Mouse (Mus musculus): ENCODE data around the gene Cfl1. TPM values are rescaled to one million over a fixed set of nuclear protein-coding genes. Genes with fewer than 3 reads are reported as not detected.

The Cfl1 gene
- polyA plus RNA-seq, 1 experiment from 2014 or later, result 2,930 TPM

DNA sequence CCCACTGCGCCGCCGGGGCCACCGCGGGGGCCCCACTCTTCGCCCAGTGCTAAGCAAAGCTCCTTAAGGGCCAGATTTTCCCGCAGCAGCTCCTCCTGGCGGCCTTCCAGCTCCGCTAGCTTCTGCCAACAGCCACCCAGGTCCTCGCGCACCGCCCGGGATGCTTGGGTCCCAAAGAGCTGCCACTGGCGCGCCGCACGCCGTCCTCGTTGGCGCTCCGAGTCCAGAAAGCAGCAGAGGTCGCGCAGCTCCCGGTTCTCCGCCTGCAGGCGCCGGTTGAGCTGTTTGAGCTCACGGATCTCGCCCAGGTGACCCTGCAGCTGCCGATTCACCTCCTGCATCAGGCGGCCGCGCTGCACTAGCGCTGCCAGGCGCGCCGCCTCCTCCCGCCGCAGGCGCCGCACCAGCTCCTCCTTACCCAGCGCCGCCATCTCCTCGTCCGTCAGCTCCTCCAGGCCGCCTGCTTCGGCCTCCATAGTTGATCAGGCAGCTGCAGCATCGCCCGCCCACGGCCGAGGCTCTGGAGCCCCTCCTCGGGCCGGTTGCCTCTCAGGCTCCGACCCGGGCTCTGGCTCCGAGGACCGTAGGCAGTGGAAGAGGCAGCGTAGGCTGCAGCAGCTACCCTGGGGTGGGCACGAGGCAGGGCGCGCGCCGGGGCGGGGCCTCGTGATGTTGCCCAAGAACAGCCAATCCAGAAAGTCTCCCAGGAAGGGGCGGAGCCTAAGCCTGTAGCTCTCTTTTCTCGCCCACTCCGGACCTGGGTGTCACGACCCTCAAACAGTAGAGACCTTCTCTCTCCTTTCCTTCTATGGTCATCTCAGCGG lies 33.1 kb upstream of the Cfl1 start:
- Histone ChIP-seq H3K9me3 (replicated peaks) (no peaks in the 10 kb centered on the region), H3K4me1 (peaks cover 59% of the 10 kb centered on the region), H3K9ac (peak overlapping the region; percentile 82), H3K27ac (peak overlapping the region; percentile 92), H3K4me3 (replicated peaks) (peak overlapping the region; percentile 68), H3K27me3 (0 out of 2 replicates have a peak, but pooled peaks cover 2% of the 10 kb centered on the region), H3K36me3 (peaks cover 18% of the 10 kb centered on the region), H3K4me2 (peak overlapping the region; percentile 95)
- ATAC-seq (replicated peaks; ENCODE audit: low FRiP score), result peak; percentile 90
- WGBS, result under 1% methylated on average over 67 of the region's 70 CpGs

DNA sequence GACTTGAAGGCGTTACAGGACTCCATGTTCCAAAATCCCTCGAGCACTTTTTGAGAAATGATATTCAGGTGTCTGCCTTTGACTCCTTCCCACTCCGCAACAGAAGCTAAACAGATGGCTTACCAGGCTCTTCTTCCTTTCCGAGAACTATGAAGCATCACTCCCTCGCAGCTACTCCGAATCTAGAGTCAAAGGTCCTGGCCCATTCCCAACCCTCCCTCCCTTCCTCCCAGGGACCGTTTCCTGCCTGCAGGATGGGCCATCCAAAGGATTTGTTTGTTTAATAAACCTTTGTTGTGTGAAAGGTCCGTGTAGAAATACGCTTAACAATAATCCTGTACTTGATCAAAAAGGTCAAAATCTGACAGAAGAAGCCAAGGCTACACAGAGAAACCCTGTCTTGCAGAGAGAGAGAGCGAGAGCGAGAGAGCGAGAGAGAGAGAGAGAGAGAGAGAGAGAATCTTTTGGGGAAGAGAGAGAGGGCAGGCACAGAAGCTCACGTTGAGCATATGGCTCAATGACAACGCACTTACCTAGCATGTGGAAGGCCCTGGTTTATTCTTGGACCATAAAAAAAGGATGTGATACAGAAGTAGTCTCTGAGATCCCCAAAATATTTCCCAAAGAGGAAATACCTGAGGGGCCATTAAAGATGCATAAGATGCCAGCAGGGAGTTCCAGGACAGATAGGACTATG lies 32.4 kb upstream of the Cfl1 start, which contains the start of gene Ccdc85b:
Gene Ccdc85b, minus strand, starts transcription at position 149 of the 697 bp plus-strand sequence.
- Histone ChIP-seq H3K36me3 (peaks cover 25% of the 10 kb centered on the region), H3K27ac (peak within 1 kb of the TSS; percentile 92), H3K9ac (peak within 1 kb of the TSS; percentile 82), H3K4me2 (peak within 1 kb of the TSS; percentile 95), H3K27me3 (0 out of 2 replicates have a peak, but pooled peaks cover 2% of the 10 kb centered on the region), H3K4me1 (peaks cover 59% of the 10 kb centered on the region), H3K4me3 (replicated peaks) (peak within 1 kb of the TSS; percentile 68), H3K9me3 (replicated peaks) (no peaks in the 10 kb centered on the region)
- WGBS, result 15% methylated on average over 14 of the region's 14 CpGs
- ATAC-seq (replicated peaks; ENCODE audit: low FRiP score), result peak; percentile 11; the same call in 1 of the 2 replicates

- Histone ChIP-seq H3K9ac (no peak overlapping the region), H3K27ac (0 out of 2 replicates have a peak overlapping the region, but pooled peaks have one; percentile 14), H3K4me3 (replicated peaks) (no peak overlapping the region), H3K4me2 (no peak overlapping the region), H3K9me3 (replicated peaks) (no peaks in the 10 kb centered on the region), H3K4me1 (peaks cover 61% of the 10 kb centered on the region), H3K27me3 (0 out of 2 replicates have a peak, but pooled peaks cover 2% of the 10 kb centered on the region), H3K36me3 (peaks cover 32% of the 10 kb centered on the region)
- WGBS, result 74% methylated on average over 7 of the region's 7 CpGs
- ATAC-seq (replicated peaks; ENCODE audit: low FRiP score), result no peak
Observed at GRCm38 (mm10) chr19:5459019-5459418, 31.2 kb upstream of the Cfl1 start.

DNA sequence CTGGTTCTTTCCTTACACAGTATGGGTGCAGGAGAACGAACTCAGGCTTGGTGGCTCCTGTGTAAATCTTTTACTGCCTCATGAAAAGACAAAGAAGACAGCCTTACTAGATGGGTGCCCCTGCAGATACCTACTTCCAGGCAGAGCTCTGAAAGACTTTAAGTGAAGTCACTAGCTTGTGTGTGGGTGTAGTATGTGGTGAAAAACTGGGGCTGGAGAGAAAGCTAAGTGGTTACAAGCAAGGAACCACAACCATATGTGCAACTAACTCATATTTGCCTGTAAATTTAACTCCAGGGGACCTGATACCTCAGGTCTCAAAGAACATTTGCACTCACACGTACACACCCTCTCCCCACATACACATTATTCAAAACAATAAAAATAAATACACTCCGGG lies 30.4 kb upstream of the Cfl1 start:
- Histone ChIP-seq H3K4me2 (peak overlapping the region; percentile 80), H3K9me3 (replicated peaks) (no peaks in the 10 kb centered on the region), H3K4me1 (peaks cover 58% of the 10 kb centered on the region), H3K36me3 (peaks cover 32% of the 10 kb centered on the region), H3K27ac (peak overlapping the region; percentile 71; the same call in 1 of the 2 replicates), H3K9ac (peak overlapping the region; percentile 70), H3K27me3 (0 out of 2 replicates have a peak, but pooled peaks cover 2% of the 10 kb centered on the region), H3K4me3 (replicated peaks) (peak overlapping the region; percentile 69)
- 27% methylated on average over 3 of the region's 3 CpGs for WGBS
- ATAC-seq (replicated peaks; ENCODE audit: low FRiP score), result no peak

DNA sequence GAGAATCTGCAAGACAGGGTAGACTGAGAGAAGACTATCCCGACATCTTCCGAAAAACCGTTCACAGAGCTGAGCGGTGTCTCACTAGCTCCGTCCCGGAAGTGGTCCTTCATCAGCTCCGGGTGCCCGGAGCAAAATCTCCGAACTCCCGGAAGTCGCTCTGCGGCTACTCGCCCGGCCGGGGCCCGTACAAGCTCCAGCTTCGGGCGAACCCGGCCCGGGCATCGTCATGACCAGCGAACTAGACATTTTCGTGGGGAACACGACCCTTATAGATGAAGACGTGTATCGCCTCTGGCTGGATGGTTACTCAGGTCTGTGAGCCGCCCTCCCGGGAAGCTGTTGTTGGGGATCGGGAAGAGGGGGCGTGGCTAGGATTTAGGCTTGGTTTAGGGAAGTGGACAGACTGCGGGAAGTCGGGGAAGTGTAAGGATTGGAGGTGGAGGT lies 29.8 kb upstream of the Cfl1 start, which contains the start of gene Fibp:
Gene Fibp, plus strand, starts transcription at position 151 of the 447 bp plus-strand sequence.
- peaks cover 38% of the 10 kb centered on the region for H3K36me3 ChIP-seq
- peak; percentile 43 for ATAC-seq (replicated peaks; ENCODE audit: low FRiP score)
- WGBS, result under 1% methylated on average over 32 of the region's 32 CpGs

GRCm38 (mm10) chr19:5461411-5461810 lies 28.8 kb upstream of the Cfl1 start:
- Histone ChIP-seq H3K4me3 (replicated peaks) (peak overlapping the region; percentile 69), H3K9me3 (replicated peaks) (no peaks in the 10 kb centered on the region), H3K27ac (no peak overlapping the region), H3K9ac (peak overlapping the region; percentile 70), H3K27me3 (0 out of 2 replicates have a peak, but pooled peaks cover 2% of the 10 kb centered on the region), H3K4me2 (peak overlapping the region; percentile 80), H3K36me3 (peaks cover 47% of the 10 kb centered on the region), H3K4me1 (peaks cover 43% of the 10 kb centered on the region)
- WGBS, result 89% methylated on average over 6 of the region's 6 CpGs
- ATAC-seq (replicated peaks; ENCODE audit: low FRiP score), result no peak

More for the DNA sequence above, 29.8 kb upstream of the Cfl1 start, which contains the start of gene Fibp:
- peak within 1 kb of the TSS; percentile 80 for H3K4me2 ChIP-seq
- 0 out of 2 replicates have a peak, but pooled peaks cover 2% of the 10 kb centered on the region for H3K27me3 ChIP-seq
- H3K9ac ChIP-seq, result peak within 1 kb of the TSS; percentile 70
- H3K4me1 ChIP-seq, result peaks cover 53% of the 10 kb centered on the region
- H3K9me3 ChIP-seq (replicated peaks), result no peaks in the 10 kb centered on the region
- H3K4me3 ChIP-seq (replicated peaks), result peak within 1 kb of the TSS; percentile 69
- H3K27ac ChIP-seq, result peak within 1 kb of the TSS; percentile 71

DNA sequence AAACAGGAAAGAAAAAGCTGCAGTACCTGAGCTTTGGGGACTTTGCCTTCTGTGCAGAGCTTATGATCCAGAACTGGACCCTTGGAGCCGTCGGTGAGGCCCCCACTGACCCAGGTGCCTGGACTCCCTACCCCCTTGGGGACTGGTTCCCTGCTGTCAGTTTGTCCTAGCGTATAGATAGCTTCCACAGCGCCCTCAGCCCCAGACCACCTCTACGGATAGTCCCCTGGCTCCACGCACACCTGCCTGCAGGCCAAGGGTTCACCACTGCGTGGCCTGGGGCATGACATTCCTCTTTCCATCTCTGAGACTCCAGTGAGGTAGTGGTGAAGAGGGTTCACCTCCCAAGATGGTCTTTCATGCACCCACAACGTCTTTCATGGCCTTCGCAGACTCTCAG lies 27.0 kb upstream of the Cfl1 start:
- no peak for ATAC-seq (replicated peaks; ENCODE audit: low FRiP score)
- 0 out of 2 replicates have a peak, but pooled peaks cover 2% of the 10 kb centered on the region for H3K27me3 ChIP-seq
- no peak overlapping the region for H3K4me3 ChIP-seq (replicated peaks)
- peaks cover 31% of the 10 kb centered on the region for H3K4me1 ChIP-seq
- no peak overlapping the region for H3K4me2 ChIP-seq
- H3K27ac ChIP-seq, result no peak overlapping the region; the same call in 1 of the 2 replicates
- H3K9ac ChIP-seq, result no peak overlapping the region
- H3K9me3 ChIP-seq (replicated peaks), result no peaks in the 10 kb centered on the region
- H3K36me3 ChIP-seq, result peaks cover 63% of the 10 kb centered on the region
- WGBS, result 88% methylated on average over 9 of the region's 9 CpGs

GRCm38 (mm10) chr19:5463791-5464562 lies 26.3 kb upstream of the Cfl1 start:
- peak overlapping the region; percentile 38; the same call in 1 of the 2 replicates for H3K9ac ChIP-seq
- H3K4me3 ChIP-seq (replicated peaks), result peak overlapping the region; percentile 28
- no peaks in the 10 kb centered on the region for H3K9me3 ChIP-seq (replicated peaks)
- H3K4me2 ChIP-seq, result peak overlapping the region; percentile 47
- peaks cover 63% of the 10 kb centered on the region for H3K36me3 ChIP-seq
- peaks cover 28% of the 10 kb centered on the region for H3K4me1 ChIP-seq
- H3K27me3 ChIP-seq, result 0 out of 2 replicates have a peak, but pooled peaks cover 2% of the 10 kb centered on the region
- peak overlapping the region; percentile 72 for H3K27ac ChIP-seq
- WGBS, result 35% methylated on average over 15 of the region's 15 CpGs
- peak; percentile 27; the same call in 1 of the 2 replicates for ATAC-seq (replicated peaks; ENCODE audit: low FRiP score)

DNA sequence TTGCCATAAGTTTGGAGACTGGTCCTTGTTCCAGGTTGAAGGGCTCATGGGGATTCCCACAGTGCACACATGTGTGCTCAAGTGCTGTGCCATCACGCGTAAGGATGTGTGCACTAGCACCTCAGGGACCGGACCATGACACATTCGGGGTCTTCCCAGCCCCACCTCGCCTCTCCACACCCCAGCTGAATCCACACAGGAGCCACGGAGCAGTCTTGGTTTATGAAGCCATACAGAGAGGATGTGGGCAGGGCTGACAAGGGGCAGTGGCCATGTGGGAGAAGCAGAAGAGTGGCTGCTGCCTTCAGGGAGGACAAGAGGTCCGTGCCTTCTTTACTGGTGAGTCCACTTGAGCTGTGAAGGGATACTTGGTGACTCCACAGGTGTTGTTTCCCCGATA lies 25.2 kb upstream of the Cfl1 start:
- H3K27me3 ChIP-seq, result no peaks in the 10 kb centered on the region
- ATAC-seq (replicated peaks; ENCODE audit: low FRiP score), result no peak
- H3K9ac ChIP-seq, result no peak overlapping the region
- H3K4me1 ChIP-seq, result peaks cover 24% of the 10 kb centered on the region
- no peak overlapping the region for H3K4me3 ChIP-seq (replicated peaks)
- H3K9me3 ChIP-seq (replicated peaks), result no peaks in the 10 kb centered on the region
- H3K4me2 ChIP-seq, result no peak overlapping the region
- no peak overlapping the region for H3K27ac ChIP-seq
- H3K36me3 ChIP-seq, result peaks cover 63% of the 10 kb centered on the region
- 96% methylated on average over 8 of the region's 8 CpGs for WGBS

- Histone ChIP-seq H3K36me3 (peaks cover 60% of the 10 kb centered on the region), H3K9me3 (replicated peaks) (no peaks in the 10 kb centered on the region), H3K4me1 (peaks cover 10% of the 10 kb centered on the region), H3K4me3 (replicated peaks) (no peak overlapping the region), H3K9ac (no peak overlapping the region), H3K4me2 (no peak overlapping the region), H3K27me3 (no peaks in the 10 kb centered on the region), H3K27ac (no peak overlapping the region)
- no peak for ATAC-seq (replicated peaks; ENCODE audit: low FRiP score)
- WGBS, result 93% methylated on average over 6 of the region's 6 CpGs
Observed at GRCm38 (mm10) chr19:5466916-5467500, 23.2 kb upstream of the Cfl1 start.

DNA sequence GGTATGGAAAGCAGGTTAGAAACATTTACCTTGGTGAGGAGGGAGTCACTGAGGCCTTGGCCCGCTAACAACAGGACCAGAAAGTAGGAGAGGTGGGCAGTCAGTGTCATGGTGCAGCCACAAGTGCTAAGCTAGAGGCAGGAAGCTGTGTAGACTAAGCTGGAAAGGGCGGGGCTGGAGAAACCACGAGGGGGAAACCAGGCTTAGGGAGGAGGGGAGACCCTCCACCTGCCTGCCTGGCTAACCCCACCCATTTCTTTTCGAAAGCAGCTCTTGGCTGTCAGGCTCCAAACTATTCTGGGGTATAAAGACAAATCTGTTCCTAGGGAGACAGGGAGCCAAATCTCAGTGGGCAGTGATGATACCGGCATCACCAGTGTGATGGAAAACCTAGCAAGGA lies 21.9 kb upstream of the Cfl1 start, which contains the start of gene Ctsw:
Gene Ctsw, minus strand, starts transcription at position 134 of the 400 bp plus-strand sequence.
- H3K9ac ChIP-seq, result no peak within 1 kb of the TSS
- peaks cover 15% of the 10 kb centered on the region for H3K4me1 ChIP-seq
- H3K27me3 ChIP-seq, result no peaks in the 10 kb centered on the region
- H3K9me3 ChIP-seq (replicated peaks), result no peaks in the 10 kb centered on the region
- WGBS, result 53% methylated on average over 5 of the region's 5 CpGs
- H3K27ac ChIP-seq, result no peak within 1 kb of the TSS
- ATAC-seq (replicated peaks; ENCODE audit: low FRiP score), result no peak
- H3K4me3 ChIP-seq (replicated peaks), result no peak within 1 kb of the TSS
- no peak within 1 kb of the TSS for H3K4me2 ChIP-seq
- peaks cover 46% of the 10 kb centered on the region for H3K36me3 ChIP-seq
